Mouse (Mus musculus): ENCODE data around the gene Evx2.

The Evx2 gene

DNA sequence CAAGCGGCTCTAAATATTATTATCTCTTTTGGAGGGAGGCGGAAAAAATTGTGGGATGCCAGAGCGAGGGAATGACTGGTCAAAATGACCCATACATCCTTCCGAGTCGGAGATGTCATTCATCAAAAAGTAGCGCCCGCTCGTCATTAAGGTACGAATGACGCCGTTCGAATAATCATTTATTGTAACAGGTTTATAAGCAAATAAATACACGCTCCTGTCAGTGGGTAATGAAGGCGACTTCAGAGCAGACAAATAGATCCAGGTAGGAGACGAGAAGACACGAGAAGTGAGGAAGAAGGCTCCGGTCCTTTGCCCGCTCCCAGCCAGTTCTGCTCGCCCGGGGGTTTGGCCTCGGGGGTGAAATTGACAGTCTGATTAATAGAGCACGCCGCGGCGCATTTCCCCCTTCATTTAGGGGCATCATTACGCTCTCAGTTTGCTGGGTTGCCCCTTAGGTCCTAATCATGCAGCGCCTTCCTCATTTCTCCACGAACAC is at the start of gene Evx2:
TSS of gene Evx2 (minus strand) at position 51 of the 499 bp plus-strand sequence.
- Histone ChIP-seq H3K4me1 (replicated peaks; ENCODE audit: low read depth, low read length) (peaks cover 44% of the 10 kb centered on the region), H3K36me3 (ENCODE audit: insufficient read depth, low read length) (no peaks in the 10 kb centered on the region), H3K27me3 (ENCODE audit: insufficient read depth, low read length) (peaks cover 95% of the 10 kb centered on the region), H3K4me3 (replicated peaks; ENCODE audit: low read length) (peak within 1 kb of the TSS; percentile 35; the same call in 1 of the 2 replicates), H3K9me3 (ENCODE audit: low read length) (no peaks in the 10 kb centered on the region)
- TF ChIP-seq NANOG (IDR thresholded peaks at IDR 0.05; ENCODE audit: borderline replicate concordance, low read length) (no peak), CTCF (conservative IDR thresholded peaks at IDR 0.05; ENCODE audit: low read length) (no peak), POU5F1 (IDR thresholded peaks at IDR 0.05; ENCODE audit: borderline replicate concordance, low read length) (no peak)

- no peaks in the 10 kb centered on the region for H3K9me3 ChIP-seq (ENCODE audit: low read length)
- no peak overlapping the region for H3K4me3 ChIP-seq (replicated peaks; ENCODE audit: low read length)
- no peak for TF ChIP-seq POU5F1 (IDR thresholded peaks at IDR 0.05; ENCODE audit: borderline replicate concordance, low read length)
- no peak for TF ChIP-seq CTCF (conservative IDR thresholded peaks at IDR 0.05; ENCODE audit: low read length)
- no peak for TF ChIP-seq NANOG (IDR thresholded peaks at IDR 0.05; ENCODE audit: borderline replicate concordance, low read length)
- peaks cover 24% of the 10 kb centered on the region for H3K4me1 ChIP-seq (replicated peaks; ENCODE audit: low read depth, low read length)
- H3K27me3 ChIP-seq (ENCODE audit: insufficient read depth, low read length), result peaks cover 92% of the 10 kb centered on the region
- H3K36me3 ChIP-seq (ENCODE audit: insufficient read depth, low read length), result no peaks in the 10 kb centered on the region
Measured at GRCm38 (mm10) chr2:74708676-74709075, 49.3 kb upstream of the Evx2 start.

- TF ChIP-seq CTCF (conservative IDR thresholded peaks at IDR 0.05; ENCODE audit: low read length) (no peak), NANOG (IDR thresholded peaks at IDR 0.05; ENCODE audit: borderline replicate concordance, low read length) (no peak), POU5F1 (IDR thresholded peaks at IDR 0.05; ENCODE audit: borderline replicate concordance, low read length) (no peak)
- H3K27me3 ChIP-seq (ENCODE audit: insufficient read depth, low read length), result peaks cover 92% of the 10 kb centered on the region
Measured at GRCm38 (mm10) chr2:74707599-74707998, 48.2 kb upstream of the Evx2 start.

GRCm38 (mm10) chr2:74706393-74706960 is 47.1 kb upstream of the Evx2 start:
- Histone ChIP-seq H3K4me1 (replicated peaks; ENCODE audit: low read depth, low read length) (peaks cover 14% of the 10 kb centered on the region), H3K9me3 (ENCODE audit: low read length) (no peaks in the 10 kb centered on the region), H3K36me3 (ENCODE audit: insufficient read depth, low read length) (no peaks in the 10 kb centered on the region), H3K4me3 (replicated peaks; ENCODE audit: low read length) (no peak overlapping the region), H3K27me3 (ENCODE audit: insufficient read depth, low read length) (peaks cover 89% of the 10 kb centered on the region)
- no peak for TF ChIP-seq POU5F1 (IDR thresholded peaks at IDR 0.05; ENCODE audit: borderline replicate concordance, low read length)
- no peak for TF ChIP-seq CTCF (conservative IDR thresholded peaks at IDR 0.05; ENCODE audit: low read length)
- TF ChIP-seq NANOG (IDR thresholded peaks at IDR 0.05; ENCODE audit: borderline replicate concordance, low read length), result no peak

More at GRCm38 (mm10) chr2:74707599-74707998, 48.2 kb upstream of the Evx2 start:
- no peaks in the 10 kb centered on the region for H3K36me3 ChIP-seq (ENCODE audit: insufficient read depth, low read length)
- H3K4me3 ChIP-seq (replicated peaks; ENCODE audit: low read length), result no peak overlapping the region
- no peaks in the 10 kb centered on the region for H3K9me3 ChIP-seq (ENCODE audit: low read length)
- peaks cover 18% of the 10 kb centered on the region for H3K4me1 ChIP-seq (replicated peaks; ENCODE audit: low read depth, low read length)

DNA sequence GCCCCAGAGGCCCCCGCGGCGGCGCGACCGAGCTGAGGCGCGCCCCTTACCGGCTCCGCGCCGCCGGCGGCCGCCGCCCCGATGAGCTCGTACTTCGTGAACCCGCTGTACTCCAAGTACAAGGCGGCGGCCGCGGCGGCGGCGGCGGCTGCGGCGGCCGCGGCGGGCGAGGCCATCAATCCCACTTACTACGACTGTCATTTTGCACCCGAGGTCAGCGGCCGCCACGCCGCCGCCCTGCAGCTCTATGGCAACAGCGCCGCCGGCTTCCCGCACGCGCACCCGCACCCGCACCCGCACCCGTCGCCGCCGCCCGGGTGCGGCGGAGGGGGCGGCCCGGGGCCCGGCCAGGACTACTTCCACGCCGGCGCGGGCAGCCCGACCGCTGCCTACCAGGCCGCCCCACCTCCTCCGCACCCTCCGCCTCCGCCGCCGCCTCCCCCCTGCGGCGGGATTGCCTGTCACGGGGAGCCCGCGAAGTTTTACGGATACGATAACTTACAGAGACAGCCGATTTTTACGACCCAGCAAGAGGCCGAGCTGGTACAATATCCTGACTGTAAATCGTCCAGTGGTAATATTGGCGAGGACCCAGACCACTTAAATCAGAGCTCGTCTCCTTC is 46.2 kb upstream of the Evx2 start:
- Histone ChIP-seq H3K4me3 (replicated peaks; ENCODE audit: low read length) (peak overlapping the region; percentile 70), H3K27me3 (ENCODE audit: insufficient read depth, low read length) (peaks cover 89% of the 10 kb centered on the region), H3K9me3 (ENCODE audit: low read length) (no peaks in the 10 kb centered on the region), H3K4me1 (replicated peaks; ENCODE audit: low read depth, low read length) (peaks cover 19% of the 10 kb centered on the region), H3K36me3 (ENCODE audit: insufficient read depth, low read length) (no peaks in the 10 kb centered on the region)
- TF ChIP-seq NANOG (IDR thresholded peaks at IDR 0.05; ENCODE audit: borderline replicate concordance, low read length) (no peak), CTCF (conservative IDR thresholded peaks at IDR 0.05; ENCODE audit: low read length) (no peak), POU5F1 (IDR thresholded peaks at IDR 0.05; ENCODE audit: borderline replicate concordance, low read length) (no peak)

DNA sequence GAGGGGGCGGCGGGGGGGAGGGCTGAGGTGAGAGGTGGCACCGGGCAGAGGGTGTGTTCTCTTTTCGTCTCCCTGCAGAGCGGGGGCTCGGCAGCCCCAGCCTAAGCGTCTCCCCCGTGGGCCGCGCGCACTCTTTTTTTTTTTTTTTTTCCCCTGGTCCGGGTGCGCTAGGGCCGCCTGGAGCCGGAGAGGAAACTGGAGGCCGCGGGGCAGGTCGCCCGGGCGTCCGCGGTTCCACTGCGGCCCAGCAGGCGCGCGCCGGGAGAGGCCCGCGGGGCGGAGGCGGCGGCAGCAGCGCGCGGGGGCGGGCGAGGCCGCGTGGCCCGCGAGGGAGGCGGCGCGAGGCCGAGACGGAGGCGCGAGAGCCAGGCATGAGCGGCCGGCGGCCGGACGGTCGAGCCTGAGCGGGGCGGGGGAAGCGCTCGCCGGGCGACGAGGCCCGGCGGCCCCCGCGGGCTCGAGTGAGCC is 45.7 kb upstream of the Evx2 start:
- H3K36me3 ChIP-seq (ENCODE audit: insufficient read depth, low read length), result no peaks in the 10 kb centered on the region
- peaks cover 89% of the 10 kb centered on the region for H3K27me3 ChIP-seq (ENCODE audit: insufficient read depth, low read length)
- H3K9me3 ChIP-seq (ENCODE audit: low read length), result no peaks in the 10 kb centered on the region
- peaks cover 24% of the 10 kb centered on the region for H3K4me1 ChIP-seq (replicated peaks; ENCODE audit: low read depth, low read length)
- peak overlapping the region; percentile 70 for H3K4me3 ChIP-seq (replicated peaks; ENCODE audit: low read length)
- no peak for TF ChIP-seq NANOG (IDR thresholded peaks at IDR 0.05; ENCODE audit: borderline replicate concordance, low read length)
- TF ChIP-seq CTCF (conservative IDR thresholded peaks at IDR 0.05; ENCODE audit: low read length), result no peak
- TF ChIP-seq POU5F1 (IDR thresholded peaks at IDR 0.05; ENCODE audit: borderline replicate concordance, low read length), result no peak

DNA sequence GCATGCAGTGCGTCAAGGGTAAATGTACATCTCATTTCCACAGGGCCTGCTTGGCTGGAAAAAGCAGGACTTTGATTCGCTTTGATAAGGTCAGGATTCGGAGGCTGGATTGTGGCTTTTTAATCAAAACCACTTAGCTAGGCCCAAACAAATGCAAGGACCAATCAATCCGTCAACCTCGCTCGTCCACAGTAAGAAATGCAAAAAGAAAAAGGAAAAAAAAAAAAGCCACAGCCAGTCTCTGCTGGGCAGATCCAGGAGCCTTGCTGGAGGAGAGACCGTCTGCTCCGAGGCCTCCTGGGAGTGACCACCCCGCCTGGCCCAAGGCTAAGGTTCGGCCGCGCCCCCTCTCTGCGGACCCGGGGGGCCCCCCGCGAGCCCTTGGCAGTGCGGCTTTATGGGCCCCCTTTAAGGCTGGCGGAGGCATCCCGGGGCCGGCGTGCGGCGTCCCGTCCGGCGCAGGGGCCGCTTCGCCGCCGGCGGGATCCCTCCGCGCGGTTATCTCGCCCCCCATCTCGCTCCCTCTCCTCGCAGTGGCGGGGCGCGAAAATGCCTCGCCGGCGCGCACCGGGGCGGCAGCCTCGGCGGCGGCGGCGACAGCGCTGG is 45.1 kb upstream of the Evx2 start, which contains the start of gene Hoxd8:
TSS of gene Hoxd8 (plus strand) at position 223 of the 606 bp plus-strand sequence.
- Histone ChIP-seq H3K36me3 (ENCODE audit: insufficient read depth, low read length) (no peaks in the 10 kb centered on the region), H3K4me1 (replicated peaks; ENCODE audit: low read depth, low read length) (peaks cover 29% of the 10 kb centered on the region)
- TF ChIP-seq NANOG (IDR thresholded peaks at IDR 0.05; ENCODE audit: borderline replicate concordance, low read length) (no peak), CTCF (conservative IDR thresholded peaks at IDR 0.05; ENCODE audit: low read length) (no peak), POU5F1 (IDR thresholded peaks at IDR 0.05; ENCODE audit: borderline replicate concordance, low read length) (no peak)

GRCm38 (mm10) chr2:74703720-74704392 is 44.5 kb upstream of the Evx2 start:
- Histone ChIP-seq H3K27me3 (ENCODE audit: insufficient read depth, low read length) (peaks cover 89% of the 10 kb centered on the region), H3K4me1 (replicated peaks; ENCODE audit: low read depth, low read length) (peaks cover 36% of the 10 kb centered on the region), H3K4me3 (replicated peaks; ENCODE audit: low read length) (peak overlapping the region; percentile 70; the same call in 1 of the 2 replicates)

More for the DNA sequence above, 45.1 kb upstream of the Evx2 start, which contains the start of gene Hoxd8:
- peaks cover 89% of the 10 kb centered on the region for H3K27me3 ChIP-seq (ENCODE audit: insufficient read depth, low read length)
- no peaks in the 10 kb centered on the region for H3K9me3 ChIP-seq (ENCODE audit: low read length)
- H3K4me3 ChIP-seq (replicated peaks; ENCODE audit: low read length), result peak within 1 kb of the TSS; percentile 70

More at GRCm38 (mm10) chr2:74703720-74704392, 44.5 kb upstream of the Evx2 start:
- no peak for TF ChIP-seq POU5F1 (IDR thresholded peaks at IDR 0.05; ENCODE audit: borderline replicate concordance, low read length)
- no peak for TF ChIP-seq CTCF (conservative IDR thresholded peaks at IDR 0.05; ENCODE audit: low read length)
- no peak for TF ChIP-seq NANOG (IDR thresholded peaks at IDR 0.05; ENCODE audit: borderline replicate concordance, low read length)
- H3K9me3 ChIP-seq (ENCODE audit: low read length), result no peaks in the 10 kb centered on the region
- H3K36me3 ChIP-seq (ENCODE audit: insufficient read depth, low read length), result no peaks in the 10 kb centered on the region
